Mouse (Mus musculus) kidney, adult 2 months (tissue): ENCODE measurements at regions not wholly inside any gene's neighbourhood (a gene's known extent, or its start where the extent isn't known, plus 50 kb on each side); places are given as distances from the start of the nearest gene placed in this dataset.

Experiments
- CTCF ChIP-seq: fragments of 200-500 bp; conservative IDR thresholded peaks from 2 replicates; pipeline ENCODE4 v1.5.1; 2011; ENCODE audit warnings: low read depth, mild to moderate bottlenecking, control low read depth, low read length, moderate library complexity, mixed read lengths; ENCODE audit not compliant: insufficient read depth, insufficient read length
- POLR2A ChIP-seq: fragments of 200-500 bp; IDR thresholded peaks from one replicate; pipeline ENCODE4 v1.6.1; 2011; ENCODE audit warnings: low read depth, low read length, control low read depth

- TF ChIP-seq CTCF (no peak), POLR2A (no peak)
Observed at GRCm38 (mm10) chr1:119106246-119106975, 53.0 kb upstream of the Gli2 start.
